Mouse (Mus musculus) hindbrain, embryonic 12.5 days (tissue): Measurements from ENCODE around the gene Zfp618. TPM values are rescaled to one million over a fixed set of nuclear protein-coding genes. Genes with fewer than 3 reads are reported as not detected.

ENCODE experiments used
- ATAC-seq: fragments of 200-750 bp; cut with Nextera tagmentation; 2 replicates; pipeline ENCODE4 v1.8.0; 2017; ENCODE audit warnings: moderate TSS enrichment; ENCODE audit not compliant: low FRiP score
- H3K27ac ChIP-seq: fragments of 300-500 bp; sonication (generic); 2 replicates; pipeline ENCODE4 v1.5.1; 2016; ENCODE audit warnings: mild to moderate bottlenecking
- H3K27me3 ChIP-seq: fragments of 300-500 bp; sonication (generic); 2 replicates; pipeline ENCODE4 v1.6.1; 2016; ENCODE audit warnings: mild to moderate bottlenecking
- H3K36me3 ChIP-seq: fragments of 300-500 bp; sonication (generic); 2 replicates; pipeline ENCODE4 v1.6.1; 2016; ENCODE audit warnings: mild to moderate bottlenecking
- H3K4me1 ChIP-seq: fragments of 300-500 bp; sonication (generic); 2 replicates; pipeline ENCODE4 v1.6.1; 2016
- H3K4me2 ChIP-seq: fragments of 300-500 bp; sonication (generic); replicated peaks from 2 replicates; pipeline ENCODE4 v1.6.1; 2016; ENCODE audit warnings: mild to moderate bottlenecking
- H3K4me3 ChIP-seq: fragments of 300-500 bp; sonication (generic); 2 replicates; pipeline ENCODE4 v1.5.1; 2016; ENCODE audit warnings: mild to moderate bottlenecking
- H3K9ac ChIP-seq: fragments of 300-500 bp; sonication (generic); 2 replicates; pipeline ENCODE4 v1.6.1; 2016; ENCODE audit warnings: mild to moderate bottlenecking, moderate library complexity
- H3K9me3 ChIP-seq: fragments of 300-500 bp; sonication (generic); replicated peaks from 2 replicates; pipeline ENCODE4 v1.6.1; 2016; ENCODE audit warnings: mild to moderate bottlenecking
- WGBS: fragments of 180-500 bp; shearing (Covaris S2); methylation state at CpG from one replicate; pipeline ENCODE4 v1.1.7; 2016; 5-methylcytosine and 5-hydroxymethylcytosine counted together
- polyA plus RNA-seq: library from polyadenylated mRNA; unstranded; fragments of >200 nt; fragmentation: Nextera tagmentation; extraction: Ambion mirVana; gene quantifications from 2 replicates; pipeline ENCODE4 v1.2.1, GENCODE M21; 2016

Gene Zfp618
- polyA plus RNA-seq, 1 experiment from 2014 or later, result 57.8 TPM

DNA sequence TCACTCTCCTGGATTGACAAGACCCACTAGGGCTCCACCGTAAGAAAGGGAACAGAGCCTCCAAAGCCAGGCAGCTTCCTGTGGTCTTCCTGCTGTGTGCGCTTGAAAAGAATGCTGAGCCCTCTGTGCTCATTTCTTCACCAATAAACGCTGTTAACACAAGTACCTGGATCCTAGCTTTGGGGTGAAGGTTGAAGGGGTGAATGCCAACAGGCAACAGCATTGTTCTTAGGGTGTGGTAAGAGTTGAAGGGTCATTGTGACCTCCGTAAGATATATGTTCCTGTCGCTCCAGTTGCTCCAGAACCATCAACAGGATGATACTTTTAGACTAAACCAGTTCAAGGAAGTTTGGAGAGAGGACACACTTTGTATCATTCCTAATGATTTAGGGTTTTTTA is 189.3 kb downstream of the Zfp618 start, which contains the start of gene Ambp:
Gene Ambp (minus strand): TSS at position 101 of the 400 bp plus-strand sequence.
- Histone ChIP-seq H3K4me1 (no peaks in the 10 kb centered on the region), H3K9ac (no peak within 1 kb of the TSS), H3K4me2 (no peak within 1 kb of the TSS), H3K27ac (no peak within 1 kb of the TSS), H3K27me3 (no peaks in the 10 kb centered on the region), H3K9me3 (no peaks in the 10 kb centered on the region), H3K36me3 (no peaks in the 10 kb centered on the region), H3K4me3 (no peak within 1 kb of the TSS)
- ATAC-seq, result no peak
- 59% methylated on average over 5 of the region's 5 CpGs for WGBS

DNA sequence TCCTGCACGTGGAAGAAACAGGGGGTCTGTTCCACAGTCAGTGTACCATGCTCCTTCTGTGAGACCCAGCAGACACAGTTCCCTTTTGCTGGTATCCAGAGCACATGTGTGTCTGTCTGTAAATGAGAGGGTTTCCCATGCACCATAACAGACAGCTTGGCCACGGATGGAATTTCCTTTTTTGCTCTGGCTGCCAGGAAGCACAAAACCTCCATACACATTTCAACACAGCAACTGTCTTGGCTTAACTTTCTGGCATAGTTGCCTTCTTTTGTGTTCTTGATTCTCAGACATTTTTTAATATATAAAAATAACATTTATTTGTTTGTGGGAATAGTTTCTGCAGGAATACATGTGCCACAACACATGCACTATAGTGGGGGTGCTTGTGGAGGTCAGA is 190.2 kb downstream of the Zfp618 start:
- Histone ChIP-seq H3K4me3 (no peak overlapping the region), H3K27ac (no peak overlapping the region), H3K9me3 (no peaks in the 10 kb centered on the region), H3K9ac (no peak overlapping the region), H3K4me1 (no peaks in the 10 kb centered on the region), H3K27me3 (no peaks in the 10 kb centered on the region), H3K4me2 (no peak overlapping the region), H3K36me3 (no peaks in the 10 kb centered on the region)
- no peak for ATAC-seq
- WGBS, result 56% methylated on average over 2 of the region's 2 CpGs

DNA sequence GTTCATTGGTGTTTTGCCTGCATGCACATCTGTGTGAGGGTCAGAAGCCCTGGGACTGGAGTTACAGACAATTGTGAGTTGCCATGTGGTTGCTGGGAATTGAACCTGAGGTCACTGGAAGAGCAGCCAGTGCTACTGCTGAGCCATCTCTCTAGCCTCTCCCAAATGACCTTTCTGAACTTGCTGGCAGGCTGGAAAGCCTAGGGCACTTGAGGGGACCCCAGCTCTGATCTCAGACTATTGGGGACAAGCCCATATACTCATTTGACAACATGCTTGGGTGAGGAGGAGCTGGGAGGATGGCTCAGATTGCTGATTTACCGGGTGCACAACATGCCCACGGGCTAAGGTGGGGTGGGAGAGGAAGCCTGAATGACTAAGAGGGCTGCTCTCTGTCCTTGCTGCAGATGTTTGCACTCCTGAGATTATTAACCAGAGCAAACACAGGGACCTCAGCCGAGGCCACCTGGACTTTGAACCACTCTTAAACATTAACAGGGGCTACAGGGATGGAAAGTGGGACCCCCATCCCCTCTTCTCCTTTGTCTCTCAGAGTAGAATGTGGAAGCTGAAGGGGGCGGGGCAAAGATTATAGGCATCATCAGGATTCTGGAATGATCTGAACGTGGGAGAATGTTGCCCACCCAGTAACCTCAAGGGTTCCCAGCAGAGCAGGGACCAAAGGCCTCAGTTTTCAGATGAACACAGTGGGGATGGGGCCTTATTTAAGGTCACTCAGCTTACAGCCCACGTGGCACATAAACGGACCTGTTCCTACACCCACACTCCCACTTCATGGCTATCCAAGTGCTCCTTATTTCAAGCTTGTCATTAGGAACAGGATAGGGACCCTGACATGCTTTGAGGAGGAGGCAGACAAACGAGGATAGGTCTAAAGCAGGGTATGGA is 191.6 kb downstream of the Zfp618 start:
- WGBS, result 62% methylated on average over 8 of the region's 8 CpGs
- Histone ChIP-seq H3K4me1 (no peaks in the 10 kb centered on the region), H3K27me3 (no peaks in the 10 kb centered on the region), H3K4me2 (no peak overlapping the region), H3K27ac (no peak overlapping the region), H3K9me3 (no peaks in the 10 kb centered on the region), H3K36me3 (no peaks in the 10 kb centered on the region), H3K4me3 (no peak overlapping the region), H3K9ac (no peak overlapping the region)
- no peak for ATAC-seq

DNA sequence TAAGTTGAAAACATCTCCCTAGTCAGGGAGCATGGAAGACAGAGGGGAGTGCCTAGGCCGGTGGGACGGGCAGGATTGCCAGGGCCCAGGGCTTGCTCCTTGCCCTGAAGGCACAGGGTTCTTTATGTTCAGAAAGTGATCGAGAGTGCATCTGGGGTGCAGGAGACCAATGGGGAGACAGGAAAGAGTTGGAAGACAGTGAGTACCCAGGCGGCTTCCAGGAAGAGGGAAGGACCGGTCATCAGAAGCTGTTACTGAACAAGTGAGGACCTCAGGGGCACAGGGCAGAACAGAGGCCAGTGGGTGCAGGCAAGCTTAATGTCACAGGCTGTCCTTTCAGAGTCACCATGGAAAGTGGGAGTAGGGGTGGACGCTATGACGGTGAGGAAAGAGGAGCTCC is 192.8 kb downstream of the Zfp618 start:
- Histone ChIP-seq H3K27me3 (no peaks in the 10 kb centered on the region), H3K36me3 (no peaks in the 10 kb centered on the region), H3K4me1 (no peaks in the 10 kb centered on the region), H3K9me3 (no peaks in the 10 kb centered on the region), H3K9ac (no peak overlapping the region), H3K4me2 (no peak overlapping the region), H3K4me3 (no peak overlapping the region), H3K27ac (no peak overlapping the region)
- no peak for ATAC-seq
- WGBS, result 85% methylated on average over 7 of the region's 7 CpGs

DNA sequence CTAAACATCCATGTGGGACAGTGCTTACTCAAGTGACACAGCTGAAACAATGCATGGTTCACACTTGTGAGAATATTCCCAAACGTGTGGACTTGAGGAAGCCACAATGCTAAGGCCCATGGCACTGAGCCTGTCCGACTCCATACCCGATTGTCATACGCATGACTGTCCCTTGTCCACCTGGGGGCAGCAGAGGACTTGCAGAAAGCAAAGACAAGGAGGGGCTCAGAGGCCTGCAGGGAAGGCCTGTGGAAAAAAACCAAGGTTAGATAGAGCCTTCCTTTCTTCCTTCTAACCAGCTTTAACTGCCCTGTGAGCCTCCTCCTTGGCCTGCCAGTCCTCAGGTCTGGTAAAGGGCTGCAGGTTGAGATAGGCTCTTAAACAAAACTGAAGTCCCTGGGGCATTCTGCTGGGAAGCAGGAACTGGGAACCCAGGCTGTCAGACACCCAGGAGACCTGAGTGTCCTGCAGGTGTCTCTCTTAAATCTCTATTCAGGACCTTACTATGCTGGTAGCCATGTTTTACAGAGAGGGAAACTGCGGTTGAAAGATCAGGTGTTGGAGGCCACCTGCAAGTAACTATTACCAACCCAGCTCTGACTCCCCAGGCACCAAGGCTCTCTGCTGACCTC is 193.7 kb downstream of the Zfp618 start:
- Histone ChIP-seq H3K36me3 (no peaks in the 10 kb centered on the region), H3K27me3 (no peaks in the 10 kb centered on the region), H3K4me3 (no peak overlapping the region), H3K4me1 (no peaks in the 10 kb centered on the region), H3K4me2 (no peak overlapping the region), H3K9ac (no peak overlapping the region), H3K27ac (no peak overlapping the region), H3K9me3 (no peaks in the 10 kb centered on the region)
- peak; percentile 81 for ATAC-seq
- WGBS, result 16% methylated on average over 5 of the region's 5 CpGs

DNA sequence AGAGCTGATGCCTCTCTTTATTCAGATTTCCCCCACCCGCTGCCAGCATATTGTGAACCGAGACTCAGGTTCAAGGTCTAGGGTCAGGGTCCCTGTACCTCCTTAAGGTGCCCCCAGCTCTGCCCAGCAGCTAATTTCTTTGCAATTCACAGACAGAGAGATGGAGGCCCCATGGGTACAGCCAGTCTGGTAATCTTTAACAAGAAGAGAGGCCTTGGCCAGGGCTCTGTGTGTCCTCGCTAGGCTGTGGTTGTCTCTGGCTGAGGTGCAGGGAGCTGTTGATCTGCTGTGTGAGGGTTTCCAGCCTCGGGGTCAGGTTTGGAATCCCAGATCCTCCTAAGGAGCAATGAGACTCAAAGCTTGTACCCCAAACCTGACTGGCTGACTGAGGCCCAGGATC is 200.3 kb downstream of the Zfp618 start:
- Histone ChIP-seq H3K4me3 (no peak overlapping the region), H3K36me3 (no peaks in the 10 kb centered on the region), H3K4me1 (no peaks in the 10 kb centered on the region), H3K9ac (no peak overlapping the region), H3K27me3 (peaks cover 5% of the 10 kb centered on the region), H3K4me2 (no peak overlapping the region), H3K27ac (no peak overlapping the region), H3K9me3 (no peaks in the 10 kb centered on the region)
- no peak for ATAC-seq
- WGBS, result 87% methylated on average over 4 of the region's 4 CpGs

DNA sequence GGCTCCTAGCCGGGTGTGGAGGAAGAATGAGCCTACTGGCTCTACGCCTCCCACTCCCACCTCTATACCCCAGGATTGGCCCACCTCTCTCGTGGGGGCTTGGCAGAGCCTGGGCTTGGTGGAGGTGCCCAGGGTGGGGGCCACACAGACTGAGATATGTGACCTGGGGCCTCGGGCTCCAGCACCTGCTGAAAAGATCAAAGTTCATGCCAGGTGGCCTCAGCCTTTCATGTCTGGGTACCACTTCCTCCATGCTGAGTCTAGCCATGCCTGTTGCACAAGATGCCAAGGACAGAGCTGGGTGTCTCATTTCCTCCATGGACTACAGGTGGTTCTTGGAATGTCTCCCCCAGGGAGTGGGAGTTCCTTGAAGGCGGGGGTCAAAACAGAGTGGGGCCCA is 200.9 kb downstream of the Zfp618 start:
- H3K4me2 ChIP-seq, result no peak overlapping the region
- H3K36me3 ChIP-seq, result no peaks in the 10 kb centered on the region
- ATAC-seq, result no peak

DNA sequence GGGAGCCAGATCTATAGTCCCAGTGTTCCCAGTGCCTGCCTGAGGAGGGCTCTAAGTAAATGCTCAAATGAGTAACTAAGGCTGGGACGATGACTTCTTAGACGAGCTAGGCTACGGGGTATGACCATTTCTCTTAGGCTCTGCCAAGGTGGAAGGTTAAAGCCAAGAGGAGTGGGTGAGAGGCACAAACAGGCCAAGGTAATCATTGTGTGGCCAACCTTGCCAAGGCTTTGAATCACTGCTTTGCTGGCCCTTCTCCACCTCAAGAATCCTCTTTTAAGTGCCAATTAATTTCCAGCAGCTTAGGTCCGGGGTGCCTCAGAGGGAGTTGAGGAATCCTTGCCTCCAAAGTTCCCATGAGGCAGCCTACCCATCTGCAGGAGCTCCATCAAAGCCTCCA is 204.7 kb downstream of the Zfp618 start:
- Histone ChIP-seq H3K27ac (no peak overlapping the region), H3K4me2 (no peak overlapping the region), H3K9ac (no peak overlapping the region), H3K4me3 (no peak overlapping the region), H3K27me3 (peaks cover 17% of the 10 kb centered on the region), H3K9me3 (no peaks in the 10 kb centered on the region), H3K4me1 (no peaks in the 10 kb centered on the region), H3K36me3 (no peaks in the 10 kb centered on the region)
- WGBS, result 87% methylated on average over 4 of the region's 4 CpGs
- ATAC-seq, result no peak

More for the DNA sequence above, 200.9 kb downstream of the Zfp618 start:
- Histone ChIP-seq H3K27me3 (peaks cover 12% of the 10 kb centered on the region), H3K27ac (no peak overlapping the region), H3K4me3 (no peak overlapping the region), H3K9me3 (no peaks in the 10 kb centered on the region), H3K9ac (no peak overlapping the region), H3K4me1 (no peaks in the 10 kb centered on the region)
- 90% methylated on average over 5 of the region's 5 CpGs for WGBS

DNA sequence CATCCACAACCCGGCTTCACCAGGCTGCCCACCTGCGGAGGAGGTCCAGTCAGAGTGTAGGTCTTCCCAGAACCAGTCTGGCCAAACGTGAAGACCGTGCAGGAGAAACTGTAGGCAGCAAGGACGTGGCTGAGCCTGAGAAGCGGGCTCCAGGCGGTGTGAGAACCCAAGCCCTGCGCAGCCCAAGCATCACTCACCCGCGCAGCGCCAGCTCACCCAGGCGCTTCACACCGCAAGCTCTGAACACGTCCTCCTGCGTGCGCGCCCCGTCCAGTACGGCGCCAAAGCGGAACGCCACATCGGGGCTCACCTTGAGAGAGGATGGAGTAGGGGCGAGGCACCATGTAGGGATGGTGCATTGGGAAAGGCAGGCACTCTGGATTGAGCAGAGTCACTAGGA is 205.7 kb downstream of the Zfp618 start:
- H3K4me1 ChIP-seq, result no peaks in the 10 kb centered on the region
- H3K27ac ChIP-seq, result no peak overlapping the region
- no peak overlapping the region for H3K4me2 ChIP-seq
- WGBS, result 53% methylated on average over 24 of the region's 24 CpGs
- no peak overlapping the region for H3K9ac ChIP-seq
- H3K27me3 ChIP-seq, result peaks cover 17% of the 10 kb centered on the region
- H3K36me3 ChIP-seq, result no peaks in the 10 kb centered on the region
- ATAC-seq, result no peak
- no peak overlapping the region for H3K4me3 ChIP-seq
- H3K9me3 ChIP-seq, result no peaks in the 10 kb centered on the region

DNA sequence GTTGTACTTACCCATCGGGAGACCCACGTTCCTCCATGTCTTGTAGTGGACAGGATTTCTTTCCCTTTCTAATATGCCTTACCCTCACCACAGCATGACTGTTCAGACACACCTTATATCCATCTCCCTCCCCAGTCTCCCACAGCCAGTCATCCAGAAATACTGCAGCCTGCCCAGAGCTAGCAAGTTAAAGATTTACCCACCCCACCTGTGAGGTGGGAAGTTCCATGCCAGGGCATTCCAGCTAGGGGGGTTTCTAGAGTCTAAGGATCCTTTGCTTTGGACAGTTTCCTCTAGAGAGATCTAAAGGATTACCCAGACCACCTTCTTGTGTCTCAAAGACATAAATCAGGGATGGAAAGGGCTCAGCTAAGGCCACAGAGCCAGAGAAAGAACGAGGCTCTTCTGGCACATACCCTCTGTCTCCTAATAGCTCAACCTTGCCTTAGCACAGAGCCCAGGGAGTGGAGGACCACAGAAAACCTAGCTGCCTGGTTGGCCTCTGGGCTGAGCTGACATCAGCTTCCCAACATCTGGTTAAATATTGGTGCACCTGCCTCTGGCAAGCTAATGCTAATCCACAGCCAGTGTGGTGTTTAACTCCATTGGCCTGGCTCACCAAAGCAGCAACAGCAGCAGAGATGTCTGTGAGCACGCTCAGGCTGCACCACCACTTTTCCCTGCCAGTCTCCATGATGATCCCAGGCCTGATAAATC is 206.8 kb downstream of the Zfp618 start, which contains the start of gene Kif12:
Gene Kif12 (minus strand): TSS at position 163 of the 717 bp plus-strand sequence.
- no peak for ATAC-seq
- Histone ChIP-seq H3K9ac (no peak within 1 kb of the TSS), H3K36me3 (no peaks in the 10 kb centered on the region), H3K9me3 (no peaks in the 10 kb centered on the region), H3K4me3 (no peak within 1 kb of the TSS), H3K4me1 (no peaks in the 10 kb centered on the region), H3K27me3 (peaks cover 17% of the 10 kb centered on the region), H3K27ac (no peak within 1 kb of the TSS), H3K4me2 (no peak within 1 kb of the TSS)
- 76% methylated on average over 4 of the region's 4 CpGs for WGBS

DNA sequence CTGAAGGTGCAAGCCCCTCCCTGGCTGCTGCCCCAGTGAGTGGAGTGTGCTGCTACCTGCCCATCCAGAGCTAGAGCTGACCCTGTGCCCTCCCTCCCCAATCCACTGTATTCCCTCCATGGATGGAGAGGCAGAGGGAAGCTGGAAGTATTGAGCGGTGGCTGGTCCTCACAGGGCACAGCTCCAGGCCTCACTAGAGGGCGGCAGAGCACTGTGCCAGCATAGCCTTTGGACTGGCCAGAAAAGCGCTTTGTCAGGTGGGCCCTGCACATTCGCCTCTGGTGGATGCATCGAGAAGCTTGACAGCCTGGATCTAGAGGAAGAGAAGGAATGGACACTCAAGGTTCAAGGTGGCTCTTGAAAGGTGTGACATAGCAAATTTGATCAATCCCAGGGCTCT is 216.2 kb downstream of the Zfp618 start:
- WGBS, result 8% methylated on average over 5 of the region's 5 CpGs
- no peak overlapping the region for H3K4me3 ChIP-seq
- H3K4me1 ChIP-seq, result peaks cover 8% of the 10 kb centered on the region; the same call in 1 of the 2 replicates
- no peak overlapping the region for H3K4me2 ChIP-seq
- H3K27ac ChIP-seq, result no peak overlapping the region
- H3K36me3 ChIP-seq, result no peaks in the 10 kb centered on the region
- H3K9me3 ChIP-seq, result no peaks in the 10 kb centered on the region
- ATAC-seq, result peak; percentile 85
- no peaks in the 10 kb centered on the region for H3K27me3 ChIP-seq
- H3K9ac ChIP-seq, result no peak overlapping the region

DNA sequence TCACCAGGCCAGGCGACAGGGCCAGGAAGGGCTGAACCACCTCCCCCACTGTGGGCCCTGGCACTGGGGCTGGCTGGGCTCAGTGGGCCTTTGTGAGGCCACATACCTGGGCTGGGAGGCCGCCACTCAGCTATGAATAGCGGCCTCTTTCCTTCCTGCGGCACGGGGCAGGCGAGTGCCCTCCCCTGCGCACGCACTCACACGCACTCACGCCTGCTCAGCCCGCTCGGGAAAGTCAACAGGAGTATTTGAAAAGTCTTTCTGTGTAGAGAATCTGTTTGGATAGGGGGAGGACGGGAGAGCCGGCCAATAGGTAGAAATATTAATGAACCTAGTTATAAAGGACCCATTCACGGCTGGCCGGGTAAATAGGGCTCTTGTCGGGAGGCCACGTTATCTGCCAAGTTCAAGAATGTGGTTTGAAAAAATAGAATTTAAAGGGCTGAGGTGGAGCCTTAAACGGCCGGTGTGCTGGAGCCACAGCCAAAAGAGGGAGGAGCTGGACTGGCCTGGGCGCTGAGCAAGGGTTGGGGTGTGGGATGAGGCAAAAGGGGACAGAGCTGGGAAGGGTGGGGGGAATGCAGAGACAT is 221.0 kb downstream of the Zfp618 start:
- H3K27me3 ChIP-seq, result no peaks in the 10 kb centered on the region
- no peak overlapping the region for H3K4me3 ChIP-seq
- no peaks in the 10 kb centered on the region for H3K36me3 ChIP-seq
- H3K4me2 ChIP-seq, result no peak overlapping the region
- H3K27ac ChIP-seq, result peak overlapping the region; percentile 68
- H3K9ac ChIP-seq, result no peak overlapping the region
- peak; percentile 49 for ATAC-seq
- WGBS, result 45% methylated on average over 21 of the region's 21 CpGs
- peaks cover 16% of the 10 kb centered on the region; the same call in 1 of the 2 replicates for H3K4me1 ChIP-seq
- H3K9me3 ChIP-seq, result no peaks in the 10 kb centered on the region
